Mouse (Mus musculus): ENCODE data around the gene Zscan26. TPM values are rescaled to one million over a fixed set of nuclear protein-coding genes. Genes with fewer than 3 reads are reported as not detected.
A peak's percentile ranks its signal among the peaks of the same experiment; 100 is the strongest.

Gene Zscan26
- total and polyA plus RNA-seq, 2 experiments from 2014 or later, result 17.5 to 19.5 TPM

GRCm38 (mm10) chr13:21456347-21456746 is 2.8 kb upstream of the Zscan26 start:
- Histone ChIP-seq H3K36me3 (replicated peaks; ENCODE audit: control insufficient read depth, insufficient read depth, low read length) (peaks cover 3% of the 10 kb centered on the region; the same call in 1 of the 2 replicates), H3K9me3 (replicated peaks; ENCODE audit: control insufficient read depth, low read length) (no peaks in the 10 kb centered on the region), H3K4me1 (ENCODE audit: control insufficient read depth, insufficient read depth) (peaks cover 9% of the 10 kb centered on the region), H3K27me3 (ENCODE audit: control insufficient read depth, insufficient read depth, low read length) (no peaks in the 10 kb centered on the region), H3K9ac (replicated peaks; ENCODE audit: low read depth, low read length) (no peak overlapping the region), H3K4me2 (ENCODE audit: low read depth, low read length) (no peak overlapping the region), H3K27ac (ENCODE audit: low read depth) (no peak overlapping the region), H3K4me3 (ENCODE audit: low read depth, low read length) (no peak overlapping the region)
- DNase-seq (ENCODE audit: low spot score) (no peak), ATAC-seq (ENCODE audit: insufficient read depth, low read depth) (no peak)
- TF ChIP-seq EP300 (IDR thresholded peaks at IDR 0.05; ENCODE audit: low read depth) (no peak), CTCF (IDR thresholded peaks at IDR 0.05; ENCODE audit: low read depth) (no peak)
- WGBS, result 5% methylated on average over 4 of the region's 4 CpGs

- DNase-seq (ENCODE audit: low spot score), result no peak
- no peaks in the 10 kb centered on the region for H3K27me3 ChIP-seq (ENCODE audit: control insufficient read depth, insufficient read depth, low read length)
- no peak overlapping the region for H3K9ac ChIP-seq (replicated peaks; ENCODE audit: low read depth, low read length)
- H3K27ac ChIP-seq (ENCODE audit: low read depth), result no peak overlapping the region
- no peak for TF ChIP-seq CTCF (IDR thresholded peaks at IDR 0.05; ENCODE audit: low read depth)
- TF ChIP-seq EP300 (IDR thresholded peaks at IDR 0.05; ENCODE audit: low read depth), result no peak
- H3K4me3 ChIP-seq (ENCODE audit: low read depth, low read length), result no peak overlapping the region; the same call in 1 of the 2 replicates
- WGBS, result 42% methylated on average over 3 of the region's 3 CpGs
- peaks cover 7% of the 10 kb centered on the region for H3K36me3 ChIP-seq (replicated peaks; ENCODE audit: control insufficient read depth, insufficient read depth, low read length)
- H3K4me1 ChIP-seq (ENCODE audit: control insufficient read depth, insufficient read depth), result peaks cover 9% of the 10 kb centered on the region
- H3K4me2 ChIP-seq (ENCODE audit: low read depth, low read length), result peak overlapping the region; percentile 79; the same call in 1 of the 2 replicates
- ATAC-seq (ENCODE audit: insufficient read depth, low read depth), result no peak
- H3K9me3 ChIP-seq (replicated peaks; ENCODE audit: control insufficient read depth, low read length), result no peaks in the 10 kb centered on the region
Observed at GRCm38 (mm10) chr13:21454133-21454532, 603 bp upstream of the Zscan26 start.

GRCm38 (mm10) chr13:21453042-21453441 is 488 bp downstream of the Zscan26 start:
- DNase-seq (ENCODE audit: low spot score), result no peak
- H3K27ac ChIP-seq (ENCODE audit: low read depth), result peak overlapping the region; percentile 82
- TF ChIP-seq EP300 (IDR thresholded peaks at IDR 0.05; ENCODE audit: low read depth) (no peak), CTCF (IDR thresholded peaks at IDR 0.05; ENCODE audit: low read depth) (no peak)
- peak overlapping the region; percentile 76 for H3K9ac ChIP-seq (replicated peaks; ENCODE audit: low read depth, low read length)
- no peaks in the 10 kb centered on the region for H3K9me3 ChIP-seq (replicated peaks; ENCODE audit: control insufficient read depth, low read length)
- H3K4me3 ChIP-seq (ENCODE audit: low read depth, low read length), result peak overlapping the region; percentile 86
- peaks cover 9% of the 10 kb centered on the region for H3K4me1 ChIP-seq (ENCODE audit: control insufficient read depth, insufficient read depth)
- WGBS, result 1% methylated on average over 13 of the region's 13 CpGs
- no peak for ATAC-seq (ENCODE audit: insufficient read depth, low read depth)
- no peaks in the 10 kb centered on the region for H3K27me3 ChIP-seq (ENCODE audit: control insufficient read depth, insufficient read depth, low read length)
- peaks cover 15% of the 10 kb centered on the region for H3K36me3 ChIP-seq (replicated peaks; ENCODE audit: control insufficient read depth, insufficient read depth, low read length)
- peak overlapping the region; percentile 79 for H3K4me2 ChIP-seq (ENCODE audit: low read depth, low read length)

GRCm38 (mm10) chr13:21447856-21448614 is 5.5 kb downstream of the Zscan26 start:
- WGBS, result 72% methylated on average over 16 of the region's 16 CpGs
- peaks cover 64% of the 10 kb centered on the region for H3K36me3 ChIP-seq (replicated peaks; ENCODE audit: control insufficient read depth, insufficient read depth, low read length)
- no peak overlapping the region for H3K4me2 ChIP-seq (ENCODE audit: low read depth, low read length)
- no peaks in the 10 kb centered on the region for H3K27me3 ChIP-seq (ENCODE audit: control insufficient read depth, insufficient read depth, low read length)
- no peak overlapping the region for H3K27ac ChIP-seq (ENCODE audit: low read depth)
- DNase-seq (ENCODE audit: low spot score) (no peak), ATAC-seq (ENCODE audit: insufficient read depth, low read depth) (no peak)
- peaks cover 9% of the 10 kb centered on the region for H3K4me1 ChIP-seq (ENCODE audit: control insufficient read depth, insufficient read depth)
- H3K9ac ChIP-seq (replicated peaks; ENCODE audit: low read depth, low read length), result no peak overlapping the region
- H3K9me3 ChIP-seq (replicated peaks; ENCODE audit: control insufficient read depth, low read length), result no peaks in the 10 kb centered on the region
- TF ChIP-seq CTCF (IDR thresholded peaks at IDR 0.05; ENCODE audit: low read depth) (no peak), EP300 (IDR thresholded peaks at IDR 0.05; ENCODE audit: low read depth) (no peak)
- H3K4me3 ChIP-seq (ENCODE audit: low read depth, low read length), result no peak overlapping the region

GRCm38 (mm10) chr13:21446796-21447195 is 6.7 kb downstream of the Zscan26 start:
- no peaks in the 10 kb centered on the region for H3K9me3 ChIP-seq (replicated peaks; ENCODE audit: control insufficient read depth, low read length)
- no peak overlapping the region for H3K4me3 ChIP-seq (ENCODE audit: low read depth, low read length)
- no peak for TF ChIP-seq CTCF (IDR thresholded peaks at IDR 0.05; ENCODE audit: low read depth)
- no peak for TF ChIP-seq EP300 (IDR thresholded peaks at IDR 0.05; ENCODE audit: low read depth)
- no peak for DNase-seq (ENCODE audit: low spot score)
- H3K27ac ChIP-seq (ENCODE audit: low read depth), result no peak overlapping the region
- no peak for ATAC-seq (ENCODE audit: insufficient read depth, low read depth)
- no peak overlapping the region for H3K9ac ChIP-seq (replicated peaks; ENCODE audit: low read depth, low read length)
- H3K4me2 ChIP-seq (ENCODE audit: low read depth, low read length), result no peak overlapping the region
- no peaks in the 10 kb centered on the region for H3K27me3 ChIP-seq (ENCODE audit: control insufficient read depth, insufficient read depth, low read length)
- H3K4me1 ChIP-seq (ENCODE audit: control insufficient read depth, insufficient read depth), result no peaks in the 10 kb centered on the region
- peaks cover 65% of the 10 kb centered on the region for H3K36me3 ChIP-seq (replicated peaks; ENCODE audit: control insufficient read depth, insufficient read depth, low read length)
- 83% methylated on average over 9 of the region's 9 CpGs for WGBS
